Mouse (Mus musculus): ENCODE results near the gene Ddr2.
A peak's percentile ranks its signal among the peaks of the same experiment; 100 is the strongest.

GRCm38 (mm10) chr1:169947654-169948053 lies 162.9 kb downstream of the Ddr2 start:
- TF ChIP-seq CTCF (IDR thresholded peaks at IDR 0.05; ENCODE audit: low read depth) = peak; percentile 14; the same call in 1 of the 2 replicates
- no peak for TF ChIP-seq EP300 (IDR thresholded peaks at IDR 0.05; ENCODE audit: low read depth)
